Comparison of ENCODE assay signal across 12 mouse cellular contexts in genomic region chr13:11836304-11837078, GRCm38 (mm10).
A peak's percentile ranks its signal among the peaks of the same experiment; 100 is the strongest.
DNase-seq lines count a peak whose midpoint lies in the region; ATAC-seq lines count a peak whose summit lies in the region.
"Had no signal": no experiment of that assay in that cellular context is flagged by ENCODE, and none has a peak within 500 bp of the region (broad histone marks: within the 10 kb centered on the region; RNA-seq: fewer than 3 reads in every experiment).

No protein-coding gene starts in this region.

- H3K4me2 ChIP-seq in heart, embryonic 11.5 days: no peak overlapping the region

- H3K4me3 ChIP-seq in heart, embryonic 11.5 days (ENCODE audit: low read depth, low read length): no peak overlapping the region

- H3K9me3 ChIP-seq in heart, embryonic 11.5 days (replicated peaks; ENCODE audit: control insufficient read depth, low read length): no peaks in the 10 kb centered on the region

- H3K27me3 ChIP-seq in heart, embryonic 11.5 days (ENCODE audit: control insufficient read depth, insufficient read depth, low read length): no peaks in the 10 kb centered on the region

- no peak for DNase-seq in heart, postnatal 25 days (ENCODE audit: low spot score)
- peak; percentile 34 for DNase-seq in ovary, postnatal 36 days (ENCODE audit: low spot score)
- DNase-seq in ovary, postnatal 10 days (ENCODE audit: low spot score): no peak
- DNase-seq in c-Kit-positive CD71-positive TER-119-positive erythroid progenitor cells, embryonic 14.5 days (ENCODE audit: low spot score): peak; percentile 69
- peak; percentile 7 for DNase-seq in retina, embryonic 14.5 days (ENCODE audit: low spot score)
- no peak for DNase-seq in frontal cortex, postnatal 25 days (ENCODE audit: low spot score in 2 of 2)
- DNase-seq in adrenal gland, postnatal 25 days: no peak
- DNase-seq: gastrocnemius, postnatal 14 days; lung, postnatal 14 days; thymus, postnatal 14 days had no signal

- intact Hi-C loops in heart, postnatal 25 days (cut with DNase I): no loop called here

- H3K27ac ChIP-seq in heart, embryonic 11.5 days (ENCODE audit: low read depth, low read length): peak overlapping the region; percentile 76
- H3K27ac ChIP-seq: hindbrain, postnatal 0 days had no signal

- 0 out of 2 replicates have a peak, but pooled peaks cover 2% of the 10 kb centered on the region for H3K4me1 ChIP-seq in heart, embryonic 11.5 days (ENCODE audit: control insufficient read depth, insufficient read depth, low read length)

- no peak overlapping the region for H3K9ac ChIP-seq in heart, embryonic 11.5 days (ENCODE audit: low read depth, low read length)

- peak; percentile 91 for ATAC-seq in heart, embryonic 11.5 days (replicated peaks; ENCODE audit: insufficient number of reproducible peaks, low FRiP score, low TSS enrichment)
- ATAC-seq: hindbrain, postnatal 0 days had no signal

- H3K36me3 ChIP-seq in heart, embryonic 11.5 days (ENCODE audit: control insufficient read depth, insufficient read depth, low read length): no peaks in the 10 kb centered on the region

- WGBS in heart, embryonic 11.5 days (ENCODE audit: insufficient replicate concordance): 50% methylated on average over 6 of the region's 6 CpGs

Comparison
In these comparisons a context has a peak if more than half of its experiments do, and no peak if none do; other contexts are left out.
1. DNase-seq: peak in ovary, postnatal 36 days (single experiment), c-Kit-positive CD71-positive TER-119-positive erythroid progenitor cells, embryonic 14.5 days (single experiment) and retina, embryonic 14.5 days (single experiment); none in heart, postnatal 25 days (single experiment), ovary, postnatal 10 days (single experiment), frontal cortex, postnatal 25 days (0 of 2) and adrenal gland, postnatal 25 days (single experiment).